Mouse (Mus musculus) hindbrain, postnatal 0 days (tissue): Measurements from ENCODE around the gene Cadm4. TPM values are rescaled to one million over a fixed set of nuclear protein-coding genes. Genes with fewer than 3 reads are reported as not detected.

Experiments used
- ATAC-seq: fragments of 200-750 bp; cut with Nextera tagmentation; 2 replicates; pipeline ENCODE4 v1.8.0; 2017; ENCODE audit warnings: mild to moderate bottlenecking, moderate TSS enrichment, moderate library complexity
- DNase-seq: peaks from one replicate; pipeline ENCODE4 v3.0.0-alpha.2; 2015; ENCODE audit warnings: low spot score
- H3K27ac ChIP-seq: fragments of 300-500 bp; sonication (generic); 2 replicates; pipeline ENCODE4 v1.5.1; 2014; ENCODE audit warnings: mild to moderate bottlenecking
- H3K27me3 ChIP-seq: fragments of 300-500 bp; sonication (generic); 2 replicates; pipeline ENCODE4 v1.6.1; 2014; ENCODE audit warnings: low read length, mixed read lengths; ENCODE audit not compliant: insufficient read depth
- H3K36me3 ChIP-seq: fragments of 300-500 bp; sonication (generic); 2 replicates; pipeline ENCODE4 v1.6.1; 2014; ENCODE audit warnings: low read length, mixed read lengths; ENCODE audit not compliant: insufficient read depth
- H3K4me1 ChIP-seq: fragments of 300-500 bp; sonication (generic); 2 replicates; pipeline ENCODE4 v1.6.1; 2014; ENCODE audit warnings: antibody characterized with exemption, low read length, mixed read lengths; ENCODE audit not compliant: insufficient read depth
- H3K4me2 ChIP-seq: fragments of 300-500 bp; sonication (generic); 2 replicates; pipeline ENCODE4 v1.6.1; 2014; ENCODE audit warnings: low read depth, mild to moderate bottlenecking, low read length, moderate library complexity, mixed read lengths
- H3K4me3 ChIP-seq: fragments of 300-500 bp; sonication (generic); 2 replicates; pipeline ENCODE4 v1.5.1; 2014; ENCODE audit warnings: low read length
- H3K9ac ChIP-seq: fragments of 300-500 bp; sonication (generic); replicated peaks from 2 replicates; pipeline ENCODE4 v1.6.1; 2014; ENCODE audit warnings: mild to moderate bottlenecking, low read length, moderate library complexity, mixed read lengths
- H3K9me3 ChIP-seq: fragments of 300-500 bp; sonication (generic); 2 replicates; pipeline ENCODE4 v1.6.1; 2016; ENCODE audit warnings: low read length, mixed read lengths
- CTCF ChIP-seq: IDR thresholded peaks from 2 replicates; pipeline ENCODE4 v1.5.1; 2016; ENCODE audit warnings: antibody characterized with exemption, control low read depth, low read depth
- WGBS: fragments of 180-500 bp; shearing (Covaris S2); extraction: QIAGEN DNeasy Blood & Tissue Kit; methylation state at CpG from one replicate; pipeline ENCODE4 v1.1.7; 2014; 5-methylcytosine and 5-hydroxymethylcytosine counted together
- polyA plus RNA-seq: library from polyadenylated mRNA; unstranded; fragments of >200 nt; fragmentation: Nextera tagmentation; extraction: Ambion mirVana; gene quantifications from 2 replicates; pipeline ENCODE4 v1.2.1, GENCODE M21; 2015
- total RNA-seq: library from RNA; depleted of rRNA; stranded (reverse); fragments of >200 nt; gene quantifications from 2 replicates; pipeline ENCODE4 v1.2.3, GENCODE M21; 2014

Cadm4 gene
- total and polyA plus RNA-seq, 2 experiments from 2014 or later, result 101 to 423 TPM

GRCm38 (mm10) chr7:24524978-24525377 is 43.2 kb downstream of the Cadm4 start:
- H3K4me1 ChIP-seq, result peaks cover 6% of the 10 kb centered on the region; the same call in 1 of the 2 replicates
- no peaks in the 10 kb centered on the region for H3K9me3 ChIP-seq
- 78% methylated on average over 6 of the region's 6 CpGs for WGBS
- no peaks in the 10 kb centered on the region for H3K27me3 ChIP-seq
- ATAC-seq (no peak), DNase-seq (no peak)
- no peak overlapping the region for H3K27ac ChIP-seq
- no peak overlapping the region for H3K4me2 ChIP-seq
- no peak overlapping the region for H3K4me3 ChIP-seq
- H3K9ac ChIP-seq, result no peak overlapping the region
- 0 out of 2 replicates have a peak, but pooled peaks have one; percentile 9 for TF ChIP-seq CTCF
- no peaks in the 10 kb centered on the region for H3K36me3 ChIP-seq

- Histone ChIP-seq H3K4me3 (no peak overlapping the region), H3K4me1 (peaks cover 6% of the 10 kb centered on the region; the same call in 1 of the 2 replicates), H3K27me3 (no peaks in the 10 kb centered on the region), H3K27ac (no peak overlapping the region), H3K4me2 (no peak overlapping the region), H3K9me3 (no peaks in the 10 kb centered on the region), H3K36me3 (no peaks in the 10 kb centered on the region), H3K9ac (no peak overlapping the region)
- WGBS, result 78% methylated on average over 12 of the region's 12 CpGs
- no peak for ATAC-seq
- TF ChIP-seq CTCF, result no peak
- no peak for DNase-seq
Observed at GRCm38 (mm10) chr7:24525686-24526420, 44.0 kb downstream of the Cadm4 start.

- Histone ChIP-seq H3K4me1 (peaks cover 12% of the 10 kb centered on the region; the same call in 1 of the 2 replicates), H3K27ac (no peak overlapping the region), H3K27me3 (no peaks in the 10 kb centered on the region), H3K36me3 (peaks cover 6% of the 10 kb centered on the region; the same call in 1 of the 2 replicates), H3K9me3 (no peaks in the 10 kb centered on the region), H3K4me3 (no peak overlapping the region), H3K9ac (no peak overlapping the region), H3K4me2 (no peak overlapping the region)
- no peak for ATAC-seq
- no peak for DNase-seq
- 94% methylated on average over 11 of the region's 11 CpGs for WGBS
- no peak for TF ChIP-seq CTCF
Observed at GRCm38 (mm10) chr7:24528861-24529260, 47.0 kb downstream of the Cadm4 start.

GRCm38 (mm10) chr7:24529580-24529979 is 47.8 kb downstream of the Cadm4 start:
- peaks cover 12% of the 10 kb centered on the region; the same call in 1 of the 2 replicates for H3K4me1 ChIP-seq
- DNase-seq, result peak; percentile 7
- H3K4me3 ChIP-seq, result peak overlapping the region; percentile 62

GRCm38 (mm10) chr7:24530062-24530931 is 48.5 kb downstream of the Cadm4 start, which contains the start of gene Irgq:
TSS of gene Irgq (plus strand) at chr7:24530689.
- Histone ChIP-seq H3K27ac (peak within 1 kb of the TSS; percentile 92), H3K36me3 (peaks cover 12% of the 10 kb centered on the region; the same call in 1 of the 2 replicates), H3K4me2 (peak within 1 kb of the TSS; percentile 91), H3K4me3 (peak within 1 kb of the TSS; percentile 62), H3K27me3 (no peaks in the 10 kb centered on the region), H3K4me1 (peaks cover 12% of the 10 kb centered on the region; the same call in 1 of the 2 replicates), H3K9me3 (no peaks in the 10 kb centered on the region), H3K9ac (peak within 1 kb of the TSS; percentile 85)
- under 1% methylated on average over 44 of the region's 44 CpGs for WGBS
- ATAC-seq, result peak; percentile 95
- peak; percentile 100 for DNase-seq
- TF ChIP-seq CTCF, result no peak

More at GRCm38 (mm10) chr7:24529580-24529979, 47.8 kb downstream of the Cadm4 start:
- peaks cover 12% of the 10 kb centered on the region; the same call in 1 of the 2 replicates for H3K36me3 ChIP-seq
- ATAC-seq, result no peak; the same call in 1 of the 2 replicates
- H3K9me3 ChIP-seq, result no peaks in the 10 kb centered on the region
- WGBS, result 55% methylated on average over 11 of the region's 11 CpGs
- H3K4me2 ChIP-seq, result peak overlapping the region; percentile 91
- peak overlapping the region; percentile 92 for H3K27ac ChIP-seq
- H3K27me3 ChIP-seq, result no peaks in the 10 kb centered on the region
- H3K9ac ChIP-seq, result peak overlapping the region; percentile 85
- no peak for TF ChIP-seq CTCF

- TF ChIP-seq CTCF, result peak; percentile 87
- H3K27me3 ChIP-seq, result no peaks in the 10 kb centered on the region
- DNase-seq, result peak; percentile 87
- peaks cover 17% of the 10 kb centered on the region; the same call in 1 of the 2 replicates for H3K36me3 ChIP-seq
- no peaks in the 10 kb centered on the region for H3K9me3 ChIP-seq
- H3K4me2 ChIP-seq, result peak overlapping the region; percentile 91
- under 1% methylated on average over 43 of the region's 43 CpGs for WGBS
- peak overlapping the region; percentile 92 for H3K27ac ChIP-seq
- H3K4me1 ChIP-seq, result peaks cover 12% of the 10 kb centered on the region; the same call in 1 of the 2 replicates
- peak; percentile 62 for ATAC-seq
- H3K9ac ChIP-seq, result peak overlapping the region; percentile 85
- H3K4me3 ChIP-seq, result peak overlapping the region; percentile 62
Observed at GRCm38 (mm10) chr7:24531211-24531971, 49.6 kb downstream of the Cadm4 start.
